Mouse (Mus musculus) liver, embryonic 14.5 days (tissue): ENCODE measurements around the gene Mvk. TPM values are rescaled to one million over a fixed set of nuclear protein-coding genes. Genes with fewer than 3 reads are reported as not detected.

ENCODE experiments used
- ATAC-seq: fragments of 200-750 bp; cut with Nextera tagmentation; 2 replicates; pipeline ENCODE4 v1.8.0; 2017; ENCODE audit warnings: moderate number of reproducible peaks, mild to moderate bottlenecking, moderate library complexity; ENCODE audit not compliant: insufficient read depth
- DNase-seq, 3 experiments: peaks; one replicate each; pipeline ENCODE4 v3.0.0-alpha.2; 2012 to 2013; ENCODE audit warnings: low read depth in 3 of 3, low spot score in 3 of 3
- H3K27ac ChIP-seq: fragments of 300-500 bp; sonication (generic); 2 replicates; pipeline ENCODE4 v1.5.1; 2014; ENCODE audit warnings: moderate library complexity, mild to moderate bottlenecking, control low read depth, inconsistent platforms
- H3K27me3 ChIP-seq: fragments of 300-500 bp; sonication (generic); 2 replicates; pipeline ENCODE4 v1.6.1; 2014; ENCODE audit warnings: mild to moderate bottlenecking, low read length, moderate library complexity; ENCODE audit not compliant: control insufficient read depth, insufficient read depth
- H3K36me3 ChIP-seq: fragments of 300-500 bp; sonication (generic); replicated peaks from 2 replicates; pipeline ENCODE4 v1.6.1; 2014; ENCODE audit warnings: low read depth; ENCODE audit not compliant: control insufficient read depth, insufficient read depth
- H3K4me1 ChIP-seq, 2 experiments: fragments of 200-500 bp in 1 of 2; fragments of 300-500 bp in 1 of 2; sonication (generic) in 1 of 2; replicated peaks; 2 replicates each; pipeline ENCODE4 v1.6.1; 2012 to 2014; ENCODE audit warnings: antibody characterized with exemption in 1 of 2, inconsistent platforms in 1 of 2, low read length in 1 of 2; ENCODE audit not compliant: control insufficient read depth in 2 of 2, insufficient read depth in 2 of 2
- H3K4me2 ChIP-seq: fragments of 300-500 bp; sonication (generic); 2 replicates; pipeline ENCODE4 v1.6.1; 2014; ENCODE audit warnings: low read depth, mild to moderate bottlenecking, control low read depth, moderate library complexity
- H3K4me3 ChIP-seq, 2 experiments: fragments of 200-500 bp in 1 of 2; fragments of 300-500 bp in 1 of 2; sonication (generic) in 1 of 2; 2 replicates each; pipeline ENCODE4 v1.5.1; 2012 to 2014; ENCODE audit warnings: low read depth in 2 of 2, low read length in 2 of 2, mild to moderate bottlenecking in 2 of 2, control low read depth in 1 of 2, inconsistent platforms in 1 of 2, moderate library complexity in 1 of 2; ENCODE audit not compliant: insufficient read depth in 1 of 2
- H3K9ac ChIP-seq: fragments of 300-500 bp; sonication (generic); replicated peaks from 2 replicates; pipeline ENCODE4 v1.6.1; 2014; ENCODE audit warnings: mild to moderate bottlenecking, control low read depth, moderate library complexity
- H3K9me3 ChIP-seq: fragments of 300-500 bp; sonication (generic); 2 replicates; pipeline ENCODE4 v1.6.1; 2016; ENCODE audit warnings: low read length, mixed read lengths; ENCODE audit not compliant: control insufficient read depth
- CTCF ChIP-seq: IDR thresholded peaks from 2 replicates; pipeline ENCODE4 v1.5.1; 2016; ENCODE audit warnings: antibody characterized with exemption, low read depth, control low read depth
- EP300 ChIP-seq: IDR thresholded peaks from 2 replicates; pipeline ENCODE4 v1.6.1; 2016; ENCODE audit warnings: antibody characterized with exemption, low read depth
- WGBS: fragments of 180-500 bp; shearing (Covaris S2); extraction: QIAGEN DNeasy Blood & Tissue Kit; methylation state at CpG from one replicate; pipeline ENCODE4 v1.1.7; 2014; ENCODE audit not compliant: insufficient replicate concordance; 5-methylcytosine and 5-hydroxymethylcytosine counted together
- polyA plus RNA-seq, 2 experiments: library from polyadenylated mRNA; depleted of rRNA in 1 of 2; stranded (reverse) in 1 of 2; unstranded in 1 of 2; fragments of >200 nt; fragmentation: Nextera tagmentation in 1 of 2; extraction: Ambion mirVana in 1 of 2; gene quantifications; 2 replicates each; pipeline versions ENCODE4 v1.2.1 to v1.2.3; 2012 to 2014

Gene Mvk
- polyA plus RNA-seq, 2 experiments = 20.2 to 32.6 TPM

- Histone ChIP-seq H3K27me3 (no peaks in the 10 kb centered on the region), H3K36me3 (no peaks in the 10 kb centered on the region), H3K4me2 (no peak overlapping the region), H3K4me3 (no peak overlapping the region), H3K9ac (no peak overlapping the region), H3K9me3 (no peaks in the 10 kb centered on the region), H3K4me1 (no peaks in the 10 kb centered on the region), H3K27ac (no peak overlapping the region)
- TF ChIP-seq EP300 (no peak), CTCF (no peak)
- WGBS = 62% methylated on average over 35 of the region's 35 CpGs
- DNase-seq (no peak), ATAC-seq (no peak)
Observed at GRCm38 (mm10) chr5:114474741-114475491, 30.8 kb downstream of the Mvk start.

- Histone ChIP-seq H3K27me3 (no peaks in the 10 kb centered on the region), H3K9ac (no peak overlapping the region), H3K36me3 (no peaks in the 10 kb centered on the region), H3K4me2 (no peak overlapping the region), H3K9me3 (no peaks in the 10 kb centered on the region), H3K4me3 (no peak overlapping the region), H3K27ac (no peak overlapping the region), H3K4me1 (no peaks in the 10 kb centered on the region)
- DNase-seq = no peak
- no peak for ATAC-seq
- TF ChIP-seq EP300 (no peak), CTCF (no peak)
- 74% methylated on average over 12 of the region's 12 CpGs for WGBS
Observed at GRCm38 (mm10) chr5:114478267-114478666, 34.2 kb downstream of the Mvk start.

GRCm38 (mm10) chr5:114482587-114483011, 38.5 kb downstream of the Mvk start:
- no peak for ATAC-seq

GRCm38 (mm10) chr5:114485685-114486084, 41.6 kb downstream of the Mvk start:
- ATAC-seq (no peak), DNase-seq (no peak)
- H3K27ac ChIP-seq = no peak overlapping the region
- H3K27me3 ChIP-seq = no peaks in the 10 kb centered on the region
- no peak overlapping the region for H3K4me2 ChIP-seq
- no peaks in the 10 kb centered on the region for H3K36me3 ChIP-seq
- H3K9me3 ChIP-seq = no peaks in the 10 kb centered on the region
- no peak overlapping the region for H3K4me3 ChIP-seq
- H3K4me1 ChIP-seq = no peaks in the 10 kb centered on the region
- H3K9ac ChIP-seq = no peak overlapping the region
- WGBS = 67% methylated on average over 14 of the region's 14 CpGs
- TF ChIP-seq CTCF (no peak), EP300 (no peak)

More at GRCm38 (mm10) chr5:114482587-114483011, 38.5 kb downstream of the Mvk start:
- Histone ChIP-seq H3K4me3 (no peak overlapping the region), H3K27me3 (no peaks in the 10 kb centered on the region), H3K9ac (no peak overlapping the region), H3K4me1 (no peaks in the 10 kb centered on the region), H3K36me3 (no peaks in the 10 kb centered on the region), H3K27ac (no peak overlapping the region), H3K9me3 (no peaks in the 10 kb centered on the region), H3K4me2 (no peak overlapping the region)
- no peak for TF ChIP-seq EP300
- no peak for TF ChIP-seq CTCF
- DNase-seq = no peak
- 16% methylated on average over 14 of the region's 14 CpGs for WGBS

- H3K36me3 ChIP-seq = no peaks in the 10 kb centered on the region
- H3K9ac ChIP-seq = no peak overlapping the region
- ATAC-seq (no peak), DNase-seq (no peak)
- no peak overlapping the region for H3K4me3 ChIP-seq
- no peaks in the 10 kb centered on the region for H3K9me3 ChIP-seq
- no peak overlapping the region for H3K27ac ChIP-seq
- no peaks in the 10 kb centered on the region for H3K4me1 ChIP-seq
- no peaks in the 10 kb centered on the region for H3K27me3 ChIP-seq
- WGBS = 63% methylated on average over 6 of the region's 6 CpGs
- TF ChIP-seq CTCF (no peak), EP300 (no peak)
- H3K4me2 ChIP-seq = no peak overlapping the region
Observed at GRCm38 (mm10) chr5:114489570-114489969, 45.5 kb downstream of the Mvk start.
